Mouse (Mus musculus): Measurements from ENCODE around the gene Tlk1.

Tlk1 gene

DNA sequence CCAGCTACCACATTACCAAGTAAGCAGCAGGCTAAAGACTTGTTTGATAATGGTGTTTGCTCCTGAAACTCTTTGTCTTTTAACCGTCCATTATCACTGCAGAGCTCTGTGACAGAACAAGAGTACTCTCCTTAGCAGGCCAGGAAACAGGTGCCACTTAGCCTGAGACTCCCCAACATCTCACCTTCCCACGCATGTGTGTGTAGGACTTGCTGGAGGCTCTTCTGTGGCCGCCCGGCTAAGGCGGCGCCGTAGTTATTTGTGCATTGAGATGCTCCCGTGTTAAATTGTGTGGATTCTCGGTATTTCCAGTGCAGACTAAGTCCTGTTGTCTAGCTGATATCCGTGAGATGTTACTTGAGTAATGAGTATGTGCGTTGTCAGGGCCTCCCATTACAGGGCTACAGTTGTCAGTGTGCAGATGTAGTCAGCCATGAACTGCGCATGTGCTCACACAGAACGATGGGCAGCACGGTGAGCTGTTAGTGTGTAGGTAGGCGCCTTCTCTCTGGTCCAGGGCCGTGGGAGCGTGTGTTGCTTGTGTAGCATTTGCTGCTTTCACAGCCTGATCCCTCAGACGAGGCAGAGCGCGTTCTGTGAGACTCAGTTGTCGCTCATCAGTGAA lies 137.0 kb downstream of the Tlk1 start:
- no peak for DNase-seq (ENCODE audit: low spot score)

GRCm38 (mm10) chr2:70682324-70682723 lies 143.2 kb downstream of the Tlk1 start:
- DNase-seq (ENCODE audit: low spot score), result no peak

DNA sequence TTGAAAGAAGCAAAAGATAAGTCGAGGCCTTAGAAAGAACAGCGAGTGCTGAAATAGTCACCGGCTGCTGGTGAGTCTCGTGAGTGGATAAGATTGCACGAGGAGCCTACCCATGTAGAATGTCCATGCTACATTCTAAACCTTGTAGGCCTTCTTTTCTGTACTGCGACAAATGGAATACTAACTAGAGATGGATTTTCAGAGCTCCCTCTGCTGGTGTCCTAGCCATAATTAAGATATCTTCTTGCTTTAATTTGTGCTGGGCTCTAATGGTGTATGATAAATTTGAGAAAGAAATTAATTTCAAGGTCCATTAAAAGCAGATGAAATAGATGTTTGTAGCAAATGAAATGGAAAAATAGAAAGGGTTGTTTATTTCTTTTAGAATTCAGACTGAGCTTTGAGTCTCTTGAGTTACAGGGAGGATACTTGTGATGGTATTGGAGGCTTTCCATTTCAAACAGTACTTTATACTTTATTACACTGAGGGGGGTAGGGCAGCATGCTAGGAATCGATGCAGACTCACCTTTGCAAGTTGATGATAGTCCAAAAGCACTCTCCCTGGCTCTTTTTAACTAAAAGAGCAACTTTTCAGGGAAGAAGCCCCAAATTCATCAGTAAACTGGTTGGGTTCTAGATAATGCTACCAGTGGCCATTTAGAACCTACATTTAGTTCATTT lies 151.9 kb downstream of the Tlk1 start:
- DNase-seq (ENCODE audit: low spot score), result no peak

GRCm38 (mm10) chr2:70672476-70672875 lies 153.1 kb downstream of the Tlk1 start:
- DNase-seq (ENCODE audit: low spot score), result no peak

DNA sequence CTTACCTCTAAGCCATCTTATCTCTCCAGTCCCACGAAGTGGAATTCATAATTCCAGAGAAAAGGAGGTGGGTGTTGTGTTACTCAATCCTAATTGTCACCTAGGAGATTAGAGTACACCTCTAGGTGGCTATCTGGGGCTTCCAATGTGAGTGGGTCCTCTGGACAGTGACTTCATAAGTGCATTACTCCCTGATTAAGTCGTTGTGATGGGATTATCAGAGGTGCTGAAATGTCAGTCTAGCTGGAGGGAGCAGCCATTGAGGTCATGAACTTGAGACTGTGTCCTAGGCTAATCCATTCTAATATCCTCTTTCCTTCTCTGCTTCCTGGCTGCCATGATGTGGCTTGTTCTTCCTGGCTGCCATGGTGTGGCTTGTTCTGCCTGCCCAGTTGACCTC lies 155.6 kb downstream of the Tlk1 start:
- DNase-seq (ENCODE audit: low spot score), result no peak

- no peak for DNase-seq (ENCODE audit: low spot score)
Observed at GRCm38 (mm10) chr2:70669241-70669640, 156.3 kb downstream of the Tlk1 start.

- no peak for DNase-seq (ENCODE audit: low spot score)
Observed at GRCm38 (mm10) chr2:70667016-70667415, 158.5 kb downstream of the Tlk1 start.

DNA sequence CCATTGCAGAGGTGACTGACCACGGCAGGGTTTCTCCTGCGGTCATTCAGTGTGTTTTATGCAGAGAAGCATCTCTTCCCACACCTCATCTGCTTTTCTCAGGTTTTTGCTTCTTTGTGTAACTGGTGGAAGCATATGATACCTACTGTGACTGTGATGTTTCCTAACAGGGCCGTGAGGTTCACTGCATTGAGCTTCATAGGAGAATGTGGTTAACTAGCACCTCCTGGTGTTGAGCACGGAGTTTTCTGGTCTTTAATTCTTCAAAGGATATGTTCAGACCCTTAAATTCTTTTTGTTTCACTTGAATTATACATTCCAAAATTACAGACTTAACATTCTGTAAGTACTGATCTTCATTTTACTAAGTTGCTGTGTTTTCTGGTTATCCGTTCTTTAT lies 161.8 kb downstream of the Tlk1 start:
- no peak for DNase-seq (ENCODE audit: low spot score)
